Mouse (Mus musculus): Measurements from ENCODE around the gene Tepsin. TPM values are rescaled to one million over a fixed set of nuclear protein-coding genes. Genes with fewer than 3 reads are reported as not detected.

Tepsin gene
- total RNA-seq, 2 experiments from 2014 or later, result 9.6 to 11.1 TPM

DNA sequence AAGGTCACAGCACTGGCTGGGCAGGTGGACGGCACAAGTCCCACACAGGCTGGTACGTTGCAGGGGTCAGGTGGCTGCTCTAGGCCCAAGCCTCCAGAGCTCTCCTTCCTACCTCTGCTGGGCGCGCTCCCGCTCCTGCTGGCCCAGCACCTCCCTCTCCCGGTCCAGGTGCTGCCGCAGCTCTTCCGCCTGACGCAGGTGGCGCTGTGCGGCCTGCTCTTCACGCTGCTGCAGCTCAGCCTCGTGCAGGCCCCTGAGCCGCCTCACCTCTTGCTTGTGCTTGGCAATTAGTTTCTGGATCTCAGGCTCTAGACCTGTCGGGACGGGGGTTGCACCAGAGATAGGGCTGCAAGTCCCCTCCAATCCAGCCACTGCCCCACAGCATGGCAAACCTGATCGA, 30.7 kb downstream of the Tepsin start:
- no peak for DNase-seq
- intact Hi-C loops (cut with DNase I), result loop anchor here (5.0 kb wide), 1 partner anchor 56 kb away; no protein-coding TSS in a partner anchor

- peak; percentile 52 to 77 for DNase-seq
- intact Hi-C loops (cut with DNase I), result loop anchor here (1.0 to 5.0 kb wide), 2 partner anchors 35 to 53 kb away; no protein-coding TSS in a partner anchor
Observed at GRCm38 (mm10) chr11:120065291-120065690, 33.2 kb downstream of the Tepsin start.

GRCm38 (mm10) chr11:120064668-120065040, 33.9 kb downstream of the Tepsin start:
- no peak for DNase-seq
- intact Hi-C loops (cut with DNase I), result loop anchor here (1.0 to 5.0 kb wide), 2 partner anchors 34 to 52 kb away; no protein-coding TSS in a partner anchor

DNA sequence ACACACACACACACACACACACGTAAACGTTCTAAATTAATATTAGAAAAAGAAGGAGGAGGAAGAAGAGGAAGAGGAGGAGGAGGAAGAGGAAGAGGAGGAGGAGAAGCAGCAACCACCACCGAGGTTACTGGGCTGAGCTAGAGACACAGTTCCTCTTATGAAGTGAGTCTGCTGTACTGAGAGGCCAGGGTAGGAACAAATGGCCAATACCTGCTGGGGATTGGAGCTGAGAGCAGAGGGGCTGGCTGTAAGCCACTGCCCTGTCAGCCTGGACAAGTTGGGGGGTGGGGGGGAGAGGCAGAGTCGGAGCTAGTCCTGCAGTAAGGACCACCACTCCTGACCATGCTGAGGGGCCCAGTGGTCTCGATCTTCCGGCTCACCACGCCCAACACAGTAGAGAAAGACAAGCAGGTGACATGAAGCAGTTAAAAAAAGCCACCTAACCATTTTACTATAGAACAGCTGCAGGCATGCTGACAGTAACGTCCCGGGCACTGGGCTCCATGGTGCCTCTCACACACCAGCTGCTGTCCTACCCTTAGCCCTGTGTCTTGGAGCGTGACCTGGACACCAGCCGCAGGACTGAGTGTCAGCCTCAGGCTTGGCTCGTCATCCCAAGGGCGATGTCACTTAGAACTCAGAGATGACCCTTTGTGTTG, 34.4 kb downstream of the Tepsin start:
- intact Hi-C loops (cut with DNase I), result no loop called here
- no peak for DNase-seq

DNA sequence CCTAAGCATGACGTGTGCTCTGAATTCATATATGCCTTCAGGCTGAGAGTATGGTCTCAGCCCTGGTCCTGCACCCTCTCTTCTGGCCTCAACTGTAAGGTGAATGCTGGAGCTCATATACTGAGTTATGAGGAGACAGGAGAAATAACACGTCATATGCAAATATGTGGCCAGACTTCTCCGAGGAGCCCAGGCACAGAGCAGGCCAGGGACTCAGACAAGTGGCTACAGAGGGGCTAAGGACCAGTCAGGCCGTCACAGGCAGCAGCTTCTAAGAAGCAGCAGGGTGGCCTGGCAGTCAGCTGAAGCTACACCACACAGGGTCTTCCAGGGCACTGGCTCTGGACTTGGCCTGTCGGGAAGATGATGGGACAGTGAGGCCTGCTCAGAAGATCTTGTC, 35.2 kb downstream of the Tepsin start:
- no peak for DNase-seq
- intact Hi-C loops (cut with DNase I), result no loop called here

GRCm38 (mm10) chr11:120060634-120061033, 37.9 kb downstream of the Tepsin start:
- intact Hi-C loops (cut with DNase I), result no loop called here
- no peak for DNase-seq

DNA sequence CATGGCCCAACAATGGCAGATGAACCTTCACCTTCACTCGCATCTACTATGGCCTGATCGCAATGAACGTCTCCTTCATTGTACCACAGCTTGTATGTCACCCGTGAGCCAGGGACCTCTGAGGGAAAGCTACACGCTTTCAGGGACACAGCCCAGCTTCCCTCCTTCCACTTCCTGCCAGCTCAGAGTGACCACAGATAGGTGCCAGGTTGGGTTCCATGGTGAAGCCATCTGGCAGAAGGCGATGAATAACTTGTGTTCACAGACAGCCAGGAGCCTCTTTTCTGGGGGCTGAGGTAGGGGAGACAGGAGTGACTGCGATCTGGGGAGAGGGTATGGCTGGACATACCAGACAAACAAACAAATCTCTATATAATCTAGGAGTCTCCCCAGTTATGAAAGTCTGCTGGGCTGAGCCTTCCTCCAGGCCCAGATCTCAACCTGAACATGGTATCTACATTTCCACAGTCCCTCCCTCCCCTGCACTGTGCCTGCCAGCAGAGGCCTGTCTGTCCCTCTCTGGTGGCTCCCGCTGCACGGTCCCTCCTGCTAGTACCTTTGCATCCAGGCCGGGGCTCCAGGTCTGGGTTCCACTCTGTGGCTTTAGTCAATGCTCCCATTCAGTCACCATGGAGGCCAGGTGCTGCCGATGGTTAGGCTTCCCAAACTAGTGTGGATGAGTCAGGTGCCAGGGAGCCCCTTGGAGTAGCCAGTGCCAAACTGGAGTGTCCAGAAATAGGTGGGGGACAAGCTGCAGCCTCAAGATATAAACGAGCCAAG, 42.4 kb downstream of the Tepsin start:
- intact Hi-C loops (cut with DNase I), result no loop called here
- no peak for DNase-seq

DNA sequence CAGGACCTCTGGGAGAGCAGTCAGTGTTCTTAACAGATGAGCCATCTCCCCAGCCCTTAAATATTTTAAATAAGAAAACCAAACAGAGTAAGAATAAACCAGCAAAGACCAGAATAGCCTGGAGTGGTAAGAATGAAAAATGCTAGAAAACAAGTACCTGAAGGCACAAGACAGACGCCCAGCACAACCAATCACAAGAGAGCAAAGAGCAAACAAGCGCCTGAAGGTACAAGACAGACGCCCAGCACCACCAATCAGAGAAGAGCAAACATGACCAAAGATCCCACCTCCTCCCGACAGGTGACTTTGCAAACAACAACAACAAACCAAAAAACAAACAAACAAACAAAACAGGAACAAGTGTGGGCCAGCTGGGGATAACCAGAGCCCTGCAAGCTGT, 44.7 kb downstream of the Tepsin start:
- no peak for DNase-seq
- intact Hi-C loops (cut with DNase I), result no loop called here

- intact Hi-C loops (cut with DNase I), result no loop called here
- DNase-seq, result peak; percentile 51 to 53
Observed at GRCm38 (mm10) chr11:120052274-120052673, 46.3 kb downstream of the Tepsin start.

- intact Hi-C loops (cut with DNase I), result no loop called here
Observed at GRCm38 (mm10) chr11:120051124-120051811, 47.3 kb downstream of the Tepsin start.

DNA sequence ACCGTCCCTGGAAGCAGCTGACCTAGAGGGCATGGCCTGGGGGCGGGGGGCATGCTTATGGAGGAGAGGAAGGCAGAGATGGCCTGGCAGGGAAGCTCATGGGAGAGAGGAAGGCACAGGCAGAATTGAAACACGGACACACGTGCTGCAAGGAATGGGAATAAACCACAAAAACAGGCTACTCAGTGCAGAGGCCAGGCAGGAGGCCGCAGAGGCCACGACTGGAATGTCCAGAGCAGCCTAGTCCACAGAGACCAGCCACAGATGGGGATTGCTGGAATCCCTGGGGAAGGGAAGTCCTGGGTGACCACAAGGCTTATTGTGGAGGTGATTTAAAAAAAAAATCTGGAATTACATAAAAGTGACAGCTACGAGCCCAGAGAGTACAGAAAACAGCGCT, 49.5 kb downstream of the Tepsin start:
- DNase-seq, result no peak
- intact Hi-C loops (cut with DNase I), result no loop called here

More at GRCm38 (mm10) chr11:120051124-120051811, 47.3 kb downstream of the Tepsin start:
- peak in 1 of 2 experiments; percentile 46 for DNase-seq

DNA sequence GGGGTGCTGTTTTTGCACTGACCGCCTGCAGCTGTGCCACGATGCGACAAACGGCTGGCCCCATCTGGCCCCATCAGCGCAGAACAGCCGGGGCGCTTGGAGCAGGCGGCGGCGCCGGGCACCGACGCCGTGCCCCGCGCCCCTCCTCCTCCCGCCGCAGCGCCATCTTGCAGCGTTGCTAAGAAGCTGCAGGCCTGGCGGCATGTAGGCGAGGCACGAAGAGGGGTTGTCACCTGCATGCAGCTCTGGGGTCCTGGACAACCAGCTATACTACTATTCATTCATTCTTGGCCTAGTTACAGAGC, 50.3 kb downstream of the Tepsin start:
- no peak for DNase-seq
- intact Hi-C loops (cut with DNase I), result no loop called here

- intact Hi-C loops (cut with DNase I), result no loop called here
- no peak for DNase-seq
Observed at GRCm38 (mm10) chr11:120047531-120048251, 50.8 kb downstream of the Tepsin start.

DNA sequence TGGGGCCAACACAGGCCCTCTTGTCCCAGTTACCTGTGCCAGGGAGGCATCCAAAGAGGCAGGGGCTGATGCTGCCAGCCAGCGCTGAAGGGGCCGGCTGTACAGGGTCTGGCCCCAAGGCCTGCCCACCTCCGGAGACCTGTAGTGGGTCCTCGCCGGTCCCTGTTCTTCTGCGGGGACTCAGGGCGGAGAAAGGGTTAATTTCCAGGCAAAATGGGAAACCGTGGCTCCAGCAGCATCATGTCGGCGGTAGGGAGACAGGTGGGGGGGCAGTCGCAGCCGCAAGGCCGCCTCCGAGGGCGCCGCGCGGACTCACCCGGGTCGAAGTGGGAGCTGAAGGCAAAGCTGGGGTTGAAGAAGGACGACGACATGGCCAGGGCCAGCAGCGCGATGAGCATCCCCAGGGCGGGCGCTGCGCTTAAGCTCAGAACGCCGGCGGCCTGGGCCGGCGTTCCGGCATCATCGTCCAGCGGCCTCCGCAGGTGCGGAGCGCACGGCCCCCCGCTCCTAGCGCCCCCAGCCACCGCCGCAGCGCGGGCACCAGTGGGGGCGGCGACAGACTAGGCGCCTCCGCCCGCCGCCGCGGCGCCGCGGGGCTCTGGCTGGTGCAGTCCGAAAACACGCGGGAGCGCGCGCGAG, 51.9 kb downstream of the Tepsin start, which contains the start of gene Aatk:
Aatk (minus strand) TSS at position 615 of the 639 bp plus-strand sequence.
- intact Hi-C loops (cut with DNase I), result no loop called here
- peak in 1 of 2 experiments; percentile 40 for DNase-seq

DNA sequence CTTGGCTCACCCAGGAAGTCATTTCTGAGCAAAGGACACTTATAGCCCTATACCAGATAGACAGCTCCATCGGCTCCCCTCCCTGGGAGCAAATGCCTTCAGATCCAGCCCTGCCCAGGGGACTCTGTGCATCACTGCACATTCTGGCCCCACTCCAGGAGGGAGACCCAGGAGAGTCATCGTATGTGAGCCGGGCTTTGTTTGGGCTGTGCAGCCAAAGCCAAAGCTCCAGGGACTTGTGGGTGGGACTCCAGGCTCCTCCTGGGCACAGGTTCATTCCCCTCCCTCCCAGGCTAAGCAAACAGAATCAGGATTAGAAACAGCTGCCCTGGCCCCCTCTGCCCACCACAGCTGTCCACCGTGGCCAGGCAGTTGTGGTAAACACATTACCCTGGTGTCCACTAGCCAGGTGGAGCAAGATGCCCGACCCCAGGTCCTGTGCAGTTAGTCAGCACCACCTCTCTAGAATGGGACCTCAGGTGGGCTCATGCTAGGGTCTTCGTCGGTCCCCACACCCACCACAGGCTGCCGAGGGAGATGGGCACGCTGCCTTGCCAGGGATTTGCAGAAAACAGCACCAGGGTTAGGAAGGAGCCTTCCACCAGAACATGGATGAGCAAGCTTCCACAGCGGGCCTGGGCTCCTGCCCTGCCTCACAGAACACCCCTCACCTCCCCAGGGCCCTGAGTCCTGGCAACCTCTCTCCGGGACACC, 52.5 kb downstream of the Tepsin start:
- peak in 1 of 2 experiments; percentile 38 for DNase-seq
- intact Hi-C loops (cut with DNase I), result no loop called here

DNA sequence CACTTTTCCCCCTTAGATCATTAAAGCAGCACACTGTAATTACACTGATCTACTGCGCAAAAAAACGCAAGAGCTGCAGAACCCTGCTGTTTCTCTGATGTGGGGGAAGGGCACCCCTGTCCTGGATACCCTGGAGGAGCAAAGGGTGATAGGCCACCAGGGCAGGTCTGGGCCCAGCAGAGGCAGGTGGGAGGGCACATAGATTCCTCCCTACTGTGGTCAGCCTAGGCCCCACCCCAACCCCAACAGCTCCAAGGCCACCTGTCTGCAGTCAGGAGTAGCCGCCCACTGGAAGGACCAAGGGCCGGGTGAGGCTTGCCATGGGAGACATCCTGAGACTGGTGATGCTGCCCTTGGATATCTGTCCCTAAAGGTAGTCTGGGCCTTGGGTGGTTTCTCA, 53.2 kb downstream of the Tepsin start:
- DNase-seq, result no peak
- intact Hi-C loops (cut with DNase I), result no loop called here

GRCm38 (mm10) chr11:120042141-120042838, 56.2 kb downstream of the Tepsin start:
- peak; percentile 28 to 44 for DNase-seq
- intact Hi-C loops (cut with DNase I), result no loop called here

- intact Hi-C loops (cut with DNase I), result no loop called here
- DNase-seq, result peak; percentile 85 to 86
Observed at GRCm38 (mm10) chr11:120041191-120042123, 57.1 kb downstream of the Tepsin start.
